Mouse (Mus musculus) thymus, postnatal 0 days (tissue): Measurements from ENCODE around the gene Add1. TPM values are rescaled to one million over a fixed set of nuclear protein-coding genes. Genes with fewer than 3 reads are reported as not detected.

Experiments used
- DNase-seq: peaks from one replicate; pipeline ENCODE4 v3.0.0-alpha.2; 2015; ENCODE audit warnings: low spot score
- microRNA-seq: library from miRNA; unstranded; fragments of <30 nt; microRNA quantifications from one replicate; pipeline ENCODE4, GENCODE M21; 2016; ENCODE audit warnings: borderline number of aligned reads
- polyA plus RNA-seq: library from polyadenylated mRNA; unstranded; fragments of >200 nt; fragmentation: Nextera tagmentation; extraction: Ambion mirVana; gene quantifications from 2 replicates; pipeline ENCODE4 v1.2.1, GENCODE M21; 2015

The Add1 gene
- polyA plus RNA-seq, 1 experiment from 2014 or later, result 117 TPM

GRCm38 (mm10) chr5:34670280-34670679 is 96.8 kb downstream of the Add1 start:
- peak; percentile 17 for DNase-seq

Small RNA genes lying within 50 kb of the gene (microRNA-seq; reads per million reads assigned to microRNA genes)
- 1.2 reads per million for gene Mir7036b

Other genes with a start within 250 kb of the Add1 start
- gene Rnf4, start 237.4 kb upstream of the Add1 start, polyA plus RNA-seq, result 138 TPM in 2 replicates
- 7.0 and 10.3 TPM in 2 replicates for gene Fam193a, start 203.7 kb upstream of the Add1 start, polyA plus RNA-seq
- 11.8 and 17.9 TPM in 2 replicates for gene Tnip2, start 59.7 kb upstream of the Add1 start, polyA plus RNA-seq
- gene Sh3bp2, start 47.8 kb upstream of the Add1 start, polyA plus RNA-seq, result 10.5 and 16.2 TPM in 2 replicates
- gene Mfsd10, start 63.5 kb downstream of the Add1 start, polyA plus RNA-seq, result 75.2 and 89.4 TPM in 2 replicates
- gene Nop14, start 86.5 kb downstream of the Add1 start, polyA plus RNA-seq, result 26.4 and 26.9 TPM in 2 replicates
- gene Grk4, start 86.7 kb downstream of the Add1 start, polyA plus RNA-seq, result 3.5 and 4.2 TPM in 2 replicates
- gene Htt, start 188.1 kb downstream of the Add1 start, polyA plus RNA-seq, result 5.6 and 8.3 TPM in 2 replicates